Mouse (Mus musculus) left cerebral cortex, adult 2 months (tissue): Measurements from ENCODE around the gene Tm4sf19. TPM values are rescaled to one million over a fixed set of nuclear protein-coding genes. Genes with fewer than 3 reads are reported as not detected.

Experiments used
- DNase-seq, 2 experiments: peaks; one replicate each; pipeline ENCODE4 v3.0.0; 2021 to 2022; ENCODE audit warnings: low spot score in 2 of 2, mixed read lengths in 1 of 2; ENCODE audit errors: extremely low spot score in 1 of 2
- H3K27ac ChIP-seq: fragments of 200-600 bp; 2 replicates; pipeline ENCODE4 v1.8.1; 2022
- H3K4me3 ChIP-seq: fragments of 200-600 bp; 2 replicates; pipeline ENCODE4 v1.8.1; 2022
- CTCF ChIP-seq: fragments of 200-600 bp; IDR thresholded peaks from 2 replicates; pipeline ENCODE4 v1.8.1; 2022; ENCODE audit warnings: antibody characterized with exemption, mild to moderate bottlenecking, moderate library complexity
- intact Hi-C: fragments of 180-260 bp; cut with DNase I; formaldehyde crosslinking; loops from one replicate; pipeline ENCODE4 v1.15.1; 2025
- long read RNA-seq, 2 experiments: library from polyadenylated mRNA; stranded (forward); transcript quantifications; one replicate each; pipeline ENCODE4 v2.0.0; 2021; ENCODE audit warnings: borderline mapping rate in 2 of 2
- total RNA-seq, 2 experiments: library from RNA; stranded (reverse); gene quantifications; 2 replicates each; pipeline ENCODE4 v1.2.3; 2021

The Tm4sf19 gene
- not detected for total RNA-seq
- long read RNA-seq, experiment 1, result 0 reads
- long read RNA-seq, experiment 2, result 0 reads

GRCm38 (mm10) chr16:32400267-32400666 lies at the start of gene Tm4sf19:
Gene Tm4sf19 (plus strand): TSS chr16:32400506.
- Histone ChIP-seq H3K4me3 (no peak within 1 kb of the TSS), H3K27ac (no peak within 1 kb of the TSS)
- DNase-seq, result no peak
- TF ChIP-seq CTCF, result no peak
- intact Hi-C loops, result no loop called here

GRCm38 (mm10) chr16:32350776-32351175 lies 49.5 kb upstream of the Tm4sf19 start:
- DNase-seq, result no peak
- no peak overlapping the region for H3K27ac ChIP-seq
- no peak for TF ChIP-seq CTCF
- intact Hi-C loops, result no loop called here
- no peak overlapping the region for H3K4me3 ChIP-seq

GRCm38 (mm10) chr16:32363530-32363929 lies 36.8 kb upstream of the Tm4sf19 start:
- Histone ChIP-seq H3K4me3 (no peak overlapping the region), H3K27ac (no peak overlapping the region)
- intact Hi-C loops, result no loop called here
- no peak; the same call in 1 of the 2 replicates for TF ChIP-seq CTCF
- no peak for DNase-seq

GRCm38 (mm10) chr16:32371351-32371750 lies 29.0 kb upstream of the Tm4sf19 start:
- DNase-seq, result no peak
- Histone ChIP-seq H3K27ac (no peak overlapping the region), H3K4me3 (no peak overlapping the region)
- intact Hi-C loops, result no loop called here
- TF ChIP-seq CTCF, result peak; percentile 58

GRCm38 (mm10) chr16:32379575-32379974 lies 20.7 kb upstream of the Tm4sf19 start:
- H3K4me3 ChIP-seq, result no peak overlapping the region
- intact Hi-C loops, result no loop called here
- H3K27ac ChIP-seq, result no peak overlapping the region
- no peak for DNase-seq
- no peak for TF ChIP-seq CTCF

GRCm38 (mm10) chr16:32382901-32383300 lies 17.4 kb upstream of the Tm4sf19 start:
- TF ChIP-seq CTCF, result no peak
- intact Hi-C loops, result no loop called here
- DNase-seq, result no peak
- H3K27ac ChIP-seq, result no peak overlapping the region
- no peak overlapping the region for H3K4me3 ChIP-seq

- no peak for DNase-seq
- no peak for TF ChIP-seq CTCF
- Histone ChIP-seq H3K4me3 (no peak overlapping the region), H3K27ac (no peak overlapping the region)
- intact Hi-C loops, result no loop called here
Observed at GRCm38 (mm10) chr16:32384885-32385284, 15.4 kb upstream of the Tm4sf19 start.

- no peak overlapping the region for H3K4me3 ChIP-seq
- DNase-seq, result no peak
- no peak for TF ChIP-seq CTCF
- H3K27ac ChIP-seq, result no peak overlapping the region
- intact Hi-C loops, result no loop called here
Observed at GRCm38 (mm10) chr16:32386826-32387225, 13.5 kb upstream of the Tm4sf19 start.

GRCm38 (mm10) chr16:32389049-32389448 lies 11.3 kb upstream of the Tm4sf19 start:
- intact Hi-C loops, result no loop called here
- no peak for DNase-seq
- Histone ChIP-seq H3K4me3 (no peak overlapping the region), H3K27ac (no peak overlapping the region)
- no peak for TF ChIP-seq CTCF

- no peak for TF ChIP-seq CTCF
- H3K27ac ChIP-seq, result no peak overlapping the region
- intact Hi-C loops, result no loop called here
- no peak for DNase-seq
- no peak overlapping the region for H3K4me3 ChIP-seq
Observed at GRCm38 (mm10) chr16:32389841-32390240, 10.5 kb upstream of the Tm4sf19 start.

GRCm38 (mm10) chr16:32390882-32391281 lies 9.4 kb upstream of the Tm4sf19 start:
- Histone ChIP-seq H3K27ac (no peak overlapping the region), H3K4me3 (no peak overlapping the region)
- intact Hi-C loops, result no loop called here
- no peak for TF ChIP-seq CTCF
- no peak for DNase-seq

GRCm38 (mm10) chr16:32395679-32396540 lies 4.4 kb upstream of the Tm4sf19 start:
- intact Hi-C loops, result no loop called here
- no peak for DNase-seq
- no peak overlapping the region for H3K4me3 ChIP-seq
- no peak overlapping the region for H3K27ac ChIP-seq
- TF ChIP-seq CTCF, result no peak

- intact Hi-C loops, result no loop called here
- TF ChIP-seq CTCF, result no peak
- no peak for DNase-seq
- Histone ChIP-seq H3K4me3 (no peak overlapping the region), H3K27ac (no peak overlapping the region)
Observed at GRCm38 (mm10) chr16:32396541-32396835, 3.8 kb upstream of the Tm4sf19 start.
